23 mouse cellular contexts compared by ENCODE assay signal in the genomic region with DNA sequence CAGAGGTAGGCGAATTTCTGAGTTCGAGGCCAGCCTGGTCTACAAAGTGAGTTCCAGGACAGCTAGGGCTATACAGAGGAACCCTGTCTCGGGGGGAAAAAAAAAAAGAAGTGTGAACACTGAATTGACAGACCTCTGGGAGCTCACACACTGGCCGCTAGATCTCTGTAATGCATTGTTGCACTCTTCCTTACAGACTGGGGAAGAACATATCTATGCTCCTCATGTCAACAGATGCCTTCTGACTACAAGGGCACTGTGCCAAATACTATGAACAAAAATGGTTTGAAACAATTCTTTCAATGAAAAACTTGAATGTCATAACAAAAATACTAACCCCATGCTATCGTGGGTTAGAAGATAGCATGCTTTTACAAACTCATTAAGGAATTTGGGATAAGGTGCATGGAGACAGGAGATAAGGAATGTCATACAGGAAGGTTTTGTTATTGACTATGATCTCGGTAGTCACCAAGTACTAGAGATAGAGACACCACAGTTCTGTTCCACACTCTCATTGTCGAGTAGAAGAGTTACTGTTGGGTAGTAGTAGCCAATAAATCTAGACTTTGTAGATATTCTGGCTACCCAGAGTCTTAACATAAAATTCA.
A peak's percentile ranks its signal among the peaks of the same experiment; 100 is the strongest.
DNase-seq lines count a peak whose midpoint lies in the region; ATAC-seq and TF ChIP-seq lines count a peak whose summit lies in the region.
"Had no signal": no experiment of that assay in that cellular context is flagged by ENCODE, and none has a peak within 500 bp of the region (broad histone marks: within the 10 kb centered on the region; RNA-seq: fewer than 3 reads in every experiment).

No protein-coding gene starts in this region.

- H3K9me3 ChIP-seq in MEL (replicated peaks; ENCODE audit: insufficient read depth, low read length): no peaks in the 10 kb centered on the region
- no peaks in the 10 kb centered on the region for H3K9me3 ChIP-seq in hindbrain, embryonic 10.5 days
- H3K9me3 ChIP-seq: embryonic facial prominence, embryonic 13.5 days; embryonic facial prominence, embryonic 15.5 days; forebrain, embryonic 10.5 days; forebrain, embryonic 12.5 days had no signal

- no peak overlapping the region for H3K9ac ChIP-seq in MEL (ENCODE audit: control insufficient read depth, low read depth, low read length, poor library complexity, severe bottlenecking)
- H3K9ac ChIP-seq: embryonic facial prominence, embryonic 13.5 days; embryonic facial prominence, embryonic 15.5 days; forebrain, embryonic 12.5 days had no signal

- H3K4me1 ChIP-seq in MEL (ENCODE audit: control insufficient read depth in 1 of 2, insufficient read depth in 2 of 2, low read length in 2 of 2): peaks cover 0 to 18% of the 10 kb centered on the region in 2 experiments; a peak in 3 of 4 replicates
- H3K4me1 ChIP-seq in hindbrain, embryonic 10.5 days (replicated peaks): 0 out of 2 replicates have a peak, but pooled peaks cover under 1% of the 10 kb centered on the region
- H3K4me1 ChIP-seq: embryonic facial prominence, embryonic 13.5 days; embryonic facial prominence, embryonic 15.5 days; forebrain, embryonic 10.5 days; forebrain, embryonic 12.5 days had no signal

- H3K4me3 ChIP-seq in layer of hippocampus, adult 2 months: no peak overlapping the region
- no peak overlapping the region for H3K4me3 ChIP-seq in MEL (ENCODE audit: control insufficient read depth in 1 of 2, insufficient read depth in 1 of 2, low read depth in 2 of 2, low read length in 2 of 2)
- H3K4me3 ChIP-seq in hindbrain, embryonic 10.5 days: no peak overlapping the region
- H3K4me3 ChIP-seq: embryonic facial prominence, embryonic 13.5 days; embryonic facial prominence, embryonic 15.5 days; erythroblast, embryonic 14.5 days; forebrain, embryonic 10.5 days; forebrain, embryonic 12.5 days had no signal

- TF ChIP-seq RAD21 in MEL (IDR thresholded peaks at IDR 0.05; ENCODE audit: low read depth, low read length): no peak

- H3K36me3 ChIP-seq in MEL (ENCODE audit: control insufficient read depth in 1 of 2, insufficient read depth in 2 of 2, low read length in 2 of 2): peaks cover 0 to 20% of the 10 kb centered on the region in 2 experiments; a peak in 2 of 4 replicates
- no peaks in the 10 kb centered on the region for H3K36me3 ChIP-seq in hindbrain, embryonic 10.5 days
- H3K36me3 ChIP-seq: embryonic facial prominence, embryonic 13.5 days; embryonic facial prominence, embryonic 15.5 days; forebrain, embryonic 10.5 days; forebrain, embryonic 12.5 days had no signal

- ATAC-seq in megakaryocyte progenitor cell, adult 5-6 weeks (replicated peaks; ENCODE audit: poor library complexity): peak; percentile 68
- ATAC-seq: activated CD4-positive, CD25-positive, alpha-beta regulatory T cell, adult 4 months; forebrain, embryonic 16.5 days; Patski had no signal

- DNase-seq in layer of hippocampus, adult 2 months (ENCODE audit: low spot score in 2 of 2): no peak
- no peak for DNase-seq in layer of hippocampus, postnatal 10 days (ENCODE audit: low spot score in 2 of 2)
- DNase-seq in MEL (ENCODE audit: low read depth, low spot score): peak; percentile 72
- DNase-seq in cerebellum, adult 11 months: no peak
- DNase-seq in hindbrain, embryonic 10.5 days (ENCODE audit: low spot score): no peak
- DNase-seq: adrenal gland, adult 8-10 months; adrenal gland, postnatal 14 days; adrenal gland, postnatal 36 days; cerebellum, adult 18-20 months; cerebellum, adult 8-10 months; cerebellum, adult 9-11 months; cerebellum, postnatal 14 days; cerebellum, postnatal 36 days; embryo, embryonic 11 days had no signal

- no peak for TF ChIP-seq CTCF in layer of hippocampus, adult 2 months (conservative IDR thresholded peaks at IDR 0.05)
- TF ChIP-seq CTCF in MEL (IDR thresholded peaks at IDR 0.05 in 2 of 3, conservative IDR thresholded peaks at IDR 0.05 in 1 of 3; ENCODE audit: control insufficient read depth in 1 of 3, insufficient read depth in 1 of 3, low read depth in 2 of 3, low read length in 3 of 3, poor library complexity in 1 of 3, severe bottlenecking in 1 of 3): no peak

- TF ChIP-seq EP300 in MEL (IDR thresholded peaks at IDR 0.05; ENCODE audit: low read depth in 1 of 2, low read length in 2 of 2): peak; percentile 66 to 74

- TF ChIP-seq POLR2A in MEL (IDR thresholded peaks at IDR 0.05; ENCODE audit: control insufficient read depth in 1 of 2, insufficient read depth in 1 of 2, low read depth in 1 of 2, low read length in 2 of 2, poor library complexity in 1 of 2): no peak

- H3K27me3 ChIP-seq in MEL (ENCODE audit: control insufficient read depth in 1 of 2, insufficient read depth in 2 of 2, low read length in 2 of 2): no peaks in the 10 kb centered on the region
- H3K27me3 ChIP-seq in hindbrain, embryonic 10.5 days (ENCODE audit: insufficient read depth, poor library complexity, severe bottlenecking): no peaks in the 10 kb centered on the region
- H3K27me3 ChIP-seq: embryonic facial prominence, embryonic 13.5 days; embryonic facial prominence, embryonic 15.5 days; forebrain, embryonic 12.5 days; Patski had no signal

- 88% methylated on average over 7 of the region's 7 CpGs for WGBS in hindbrain, embryonic 10.5 days

- 0 out of 2 replicates have a peak overlapping the region, but pooled peaks have one; percentile 0 for H3K27ac ChIP-seq in layer of hippocampus, adult 2 months
- no peak overlapping the region for H3K27ac ChIP-seq in MEL (ENCODE audit: control insufficient read depth, low read depth, low read length)
- H3K27ac ChIP-seq in hindbrain, embryonic 10.5 days: no peak overlapping the region
- H3K27ac ChIP-seq: embryonic facial prominence, embryonic 13.5 days; embryonic facial prominence, embryonic 15.5 days; forebrain, embryonic 10.5 days; forebrain, embryonic 12.5 days had no signal

- no peaks in the 10 kb centered on the region for H3K79me2 ChIP-seq in MEL (ENCODE audit: control insufficient read depth, insufficient read depth, low read length, poor library complexity)

TF ChIP-seq in MEL, 35 proteins besides CTCF, POLR2A, EP300 and RAD21:
- TF ChIP-seq SIN3A (IDR thresholded peaks at IDR 0.05; ENCODE audit: low read length) (peak; percentile 53; the same call in 1 of the 2 replicates), ZKSCAN1 (IDR thresholded peaks at IDR 0.05; ENCODE audit: low read depth, low read length) (no peak), KAT2A (conservative IDR thresholded peaks at IDR 0.05; ENCODE audit: low read depth, low read length) (no peak), POLR2AphosphoS5 (IDR thresholded peaks at IDR 0.05; ENCODE audit: borderline replicate concordance, low read depth, low read length) (no peak), USF2 (IDR thresholded peaks at IDR 0.05; ENCODE audit: borderline replicate concordance in 1 of 2, insufficient read depth in 1 of 2, low read depth in 1 of 2, low read length in 2 of 2) (no peak), MYB (IDR thresholded peaks at IDR 0.05; ENCODE audit: low read depth, low read length) (0 out of 2 replicates have a peak, but pooled peaks have one; percentile 11), TCF12 (IDR thresholded peaks at IDR 0.05; ENCODE audit: low read depth, low read length) (peak; percentile 63; the same call in 1 of the 2 replicates), RCOR1 (IDR thresholded peaks at IDR 0.05; ENCODE audit: low read depth, low read length) (peak; percentile 58), MXI1 (IDR thresholded peaks at IDR 0.05; ENCODE audit: low read depth, low read length) (peak; percentile 57), MYC (IDR thresholded peaks at IDR 0.05; ENCODE audit: low read depth, low read length) (no peak), NRF1 (IDR thresholded peaks at IDR 0.05; ENCODE audit: insufficient read depth, low read depth, low read length, poor library complexity, severe bottlenecking) (no peak), TBP (IDR thresholded peaks at IDR 0.05; ENCODE audit: low read depth, low read length) (no peak), ZC3H11A (IDR thresholded peaks at IDR 0.05; ENCODE audit: low read depth, low read length) (0 out of 2 replicates have a peak, but pooled peaks have one; percentile 14), NELFE (IDR thresholded peaks at IDR 0.05; ENCODE audit: low read depth, low read length) (no peak), HCFC1 (IDR thresholded peaks at IDR 0.05; ENCODE audit: low read depth, low read length) (no peak), ZMIZ1 (IDR thresholded peaks at IDR 0.05; ENCODE audit: low read depth, low read length) (no peak), MAX (IDR thresholded peaks at IDR 0.05; ENCODE audit: low read length) (no peak), ZNF384 (IDR thresholded peaks at IDR 0.05; ENCODE audit: low read depth, low read length) (peak; percentile 68), MAFK (IDR thresholded peaks at IDR 0.05; ENCODE audit: borderline replicate concordance, low read depth, low read length) (no peak), BHLHE40 (IDR thresholded peaks at IDR 0.05; ENCODE audit: borderline replicate concordance, low read depth, low read length) (peak; percentile 28; the same call in 1 of the 2 replicates), GATA1 (IDR thresholded peaks at IDR 0.05; ENCODE audit: low read depth, low read length) (peak; percentile 52; the same call in 1 of the 2 replicates), ETS1 (IDR thresholded peaks at IDR 0.05; ENCODE audit: low read depth, low read length) (peak; percentile 41; the same call in 1 of the 2 replicates), TAL1 (IDR thresholded peaks at IDR 0.05; ENCODE audit: low read length) (0 out of 2 replicates have a peak, but pooled peaks have one; percentile 10), ELF1 (IDR thresholded peaks at IDR 0.05; ENCODE audit: low read depth, low read length) (no peak)
TF ChIP-seq in MEL: peak in this region for 11.
